Mouse (Mus musculus) hindbrain, embryonic 14.5 days (tissue): ENCODE data around the gene Hdac6. TPM values are rescaled to one million over a fixed set of nuclear protein-coding genes. Genes with fewer than 3 reads are reported as not detected.
"Not testable (repeated sequence)": the region's sequence is repeated elsewhere in the genome, so short reads cannot be mapped to it uniquely, and the experiment has no call there.

Experiments
- ATAC-seq: fragments of 200-750 bp; cut with Nextera tagmentation; 2 replicates; pipeline ENCODE4 v1.8.0; 2017; ENCODE audit warnings: moderate number of reproducible peaks, mild to moderate bottlenecking, moderate TSS enrichment, moderate library complexity; ENCODE audit not compliant: low FRiP score
- DNase-seq: peaks from one replicate; pipeline ENCODE4 v3.0.0-alpha.2; 2015; ENCODE audit warnings: low spot score
- H3K27ac ChIP-seq: fragments of 300-500 bp; sonication (generic); 2 replicates; pipeline ENCODE4 v1.5.1; 2014; ENCODE audit warnings: mild to moderate bottlenecking, moderate library complexity
- H3K27me3 ChIP-seq: fragments of 300-500 bp; sonication (generic); 2 replicates; pipeline ENCODE4 v1.6.1; 2014; ENCODE audit warnings: mild to moderate bottlenecking, low read length, mixed read lengths; ENCODE audit not compliant: control insufficient read depth, insufficient read depth
- H3K36me3 ChIP-seq: fragments of 300-500 bp; sonication (generic); replicated peaks from 2 replicates; pipeline ENCODE4 v1.6.1; 2014; ENCODE audit not compliant: control insufficient read depth, insufficient read depth
- H3K4me1 ChIP-seq: fragments of 300-500 bp; sonication (generic); replicated peaks from 2 replicates; pipeline ENCODE4 v1.6.1; 2014; ENCODE audit warnings: antibody characterized with exemption, low read length, mixed read lengths; ENCODE audit not compliant: control insufficient read depth, insufficient read depth
- H3K4me2 ChIP-seq: fragments of 300-500 bp; sonication (generic); replicated peaks from 2 replicates; pipeline ENCODE4 v1.6.1; 2014; ENCODE audit warnings: mild to moderate bottlenecking, moderate library complexity
- H3K4me3 ChIP-seq: fragments of 300-500 bp; sonication (generic); replicated peaks from 2 replicates; pipeline ENCODE4 v1.5.1; 2014; ENCODE audit warnings: mild to moderate bottlenecking, low read length
- H3K9ac ChIP-seq: fragments of 300-500 bp; sonication (generic); 2 replicates; pipeline ENCODE4 v1.6.1; 2014
- H3K9me3 ChIP-seq: fragments of 300-500 bp; sonication (generic); 2 replicates; pipeline ENCODE4 v1.6.1; 2016; ENCODE audit warnings: low read length; ENCODE audit not compliant: control insufficient read depth
- WGBS: fragments of 180-500 bp; shearing (Covaris S2); extraction: QIAGEN DNeasy Blood & Tissue Kit; methylation state at CpG from one replicate; pipeline ENCODE4 v1.1.7; 2014; 5-methylcytosine and 5-hydroxymethylcytosine counted together
- polyA plus RNA-seq: library from polyadenylated mRNA; unstranded; fragments of >200 nt; fragmentation: Nextera tagmentation; extraction: Ambion mirVana; gene quantifications from 2 replicates; pipeline ENCODE4 v1.2.1, GENCODE M21; 2014

Hdac6 gene
- polyA plus RNA-seq, 1 experiment from 2014 or later = 59.7 TPM

DNA sequence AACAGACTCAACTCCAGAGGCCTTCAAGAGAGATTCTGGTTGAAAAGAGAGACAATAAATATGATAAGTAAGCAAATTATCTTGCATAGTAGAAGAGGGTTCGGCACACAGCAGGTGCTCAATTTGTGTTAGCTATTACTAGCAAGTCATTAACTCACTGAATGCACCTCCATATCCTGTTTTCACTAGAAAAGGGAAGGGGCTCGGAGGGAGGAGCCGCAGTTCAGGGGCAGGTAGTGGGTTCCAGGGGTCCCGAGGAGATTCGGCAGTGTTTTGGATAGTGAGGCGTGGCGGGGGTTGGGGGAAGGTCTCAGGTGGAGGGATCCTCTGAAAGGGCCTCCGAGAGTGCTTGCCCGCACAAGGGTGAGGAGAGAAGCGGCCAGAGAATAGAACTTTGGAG lies 20.6 kb downstream of the Hdac6 start:
- Histone ChIP-seq H3K27ac (no peak overlapping the region), H3K27me3 (0 out of 2 replicates have a peak, but pooled peaks cover 13% of the 10 kb centered on the region), H3K4me2 (no peak overlapping the region), H3K9me3 (no peaks in the 10 kb centered on the region), H3K9ac (no peak overlapping the region), H3K4me1 (0 out of 2 replicates have a peak, but pooled peaks cover 12% of the 10 kb centered on the region), H3K4me3 (no peak overlapping the region), H3K36me3 (peaks cover 29% of the 10 kb centered on the region)
- DNase-seq (no peak), ATAC-seq (no peak)
- WGBS = 25% methylated on average over 10 of the region's 10 CpGs

DNA sequence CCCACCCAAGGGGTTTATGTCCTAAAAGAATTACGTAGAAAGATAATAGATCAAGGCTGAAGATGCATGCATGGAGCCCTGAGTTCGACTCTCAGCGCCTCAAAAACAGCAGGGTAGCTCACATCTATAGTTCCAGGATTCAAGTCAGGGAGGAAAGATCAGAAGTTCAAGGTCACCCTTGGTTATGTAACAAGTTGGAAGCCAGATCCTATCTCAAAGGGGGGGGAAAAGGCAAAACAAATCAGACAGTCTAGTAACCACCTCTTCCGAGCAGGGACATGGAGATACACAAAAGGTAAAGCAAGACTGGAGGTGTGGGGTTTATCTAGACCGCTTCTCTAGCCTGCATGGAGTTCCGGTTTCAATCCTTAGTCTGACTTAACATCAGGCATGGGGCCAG lies 21.4 kb downstream of the Hdac6 start:
- 83% methylated on average over 6 of the region's 6 CpGs for WGBS
- H3K9ac ChIP-seq = no peak overlapping the region
- no peak overlapping the region for H3K27ac ChIP-seq
- no peaks in the 10 kb centered on the region for H3K9me3 ChIP-seq
- 0 out of 2 replicates have a peak, but pooled peaks cover 12% of the 10 kb centered on the region for H3K4me1 ChIP-seq
- ATAC-seq = no peak
- peaks cover 20% of the 10 kb centered on the region for H3K36me3 ChIP-seq
- H3K4me3 ChIP-seq = no peak overlapping the region
- 0 out of 2 replicates have a peak, but pooled peaks cover 13% of the 10 kb centered on the region for H3K27me3 ChIP-seq
- DNase-seq = no peak
- no peak overlapping the region for H3K4me2 ChIP-seq

DNA sequence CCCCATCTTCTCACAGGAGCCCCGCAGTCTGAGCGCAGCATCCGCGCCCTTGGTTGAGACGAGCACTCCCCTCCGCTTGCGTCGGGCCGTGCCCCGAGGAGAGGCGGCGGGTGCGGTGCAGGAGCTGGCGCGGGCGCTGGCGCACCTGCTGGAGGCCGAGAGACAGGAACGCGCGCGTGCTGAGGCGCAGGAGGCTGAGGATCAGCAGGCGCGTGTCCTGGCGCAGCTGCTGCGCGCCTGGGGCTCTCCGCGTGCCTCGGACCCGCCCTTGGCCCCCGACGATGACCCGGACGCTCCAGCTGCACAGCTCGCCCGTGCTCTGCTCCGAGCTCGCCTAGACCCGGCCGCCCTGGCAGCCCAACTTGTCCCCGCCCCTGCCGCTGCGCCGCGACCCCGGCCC lies 25.7 kb downstream of the Hdac6 start:
- H3K9me3 ChIP-seq = no peaks in the 10 kb centered on the region
- H3K4me2 ChIP-seq = peak overlapping the region; percentile 68
- 0 out of 2 replicates have a peak, but pooled peaks cover 18% of the 10 kb centered on the region for H3K4me1 ChIP-seq
- peak overlapping the region; percentile 43; the same call in 1 of the 2 replicates for H3K27ac ChIP-seq
- H3K9ac ChIP-seq = peak overlapping the region; percentile 76
- 16% methylated on average over 35 of the region's 48 CpGs for WGBS
- H3K27me3 ChIP-seq = 0 out of 2 replicates have a peak, but pooled peaks cover 11% of the 10 kb centered on the region
- ATAC-seq (no peak), DNase-seq (no peak)
- peaks cover 19% of the 10 kb centered on the region for H3K36me3 ChIP-seq
- peak overlapping the region; percentile 51 for H3K4me3 ChIP-seq

DNA sequence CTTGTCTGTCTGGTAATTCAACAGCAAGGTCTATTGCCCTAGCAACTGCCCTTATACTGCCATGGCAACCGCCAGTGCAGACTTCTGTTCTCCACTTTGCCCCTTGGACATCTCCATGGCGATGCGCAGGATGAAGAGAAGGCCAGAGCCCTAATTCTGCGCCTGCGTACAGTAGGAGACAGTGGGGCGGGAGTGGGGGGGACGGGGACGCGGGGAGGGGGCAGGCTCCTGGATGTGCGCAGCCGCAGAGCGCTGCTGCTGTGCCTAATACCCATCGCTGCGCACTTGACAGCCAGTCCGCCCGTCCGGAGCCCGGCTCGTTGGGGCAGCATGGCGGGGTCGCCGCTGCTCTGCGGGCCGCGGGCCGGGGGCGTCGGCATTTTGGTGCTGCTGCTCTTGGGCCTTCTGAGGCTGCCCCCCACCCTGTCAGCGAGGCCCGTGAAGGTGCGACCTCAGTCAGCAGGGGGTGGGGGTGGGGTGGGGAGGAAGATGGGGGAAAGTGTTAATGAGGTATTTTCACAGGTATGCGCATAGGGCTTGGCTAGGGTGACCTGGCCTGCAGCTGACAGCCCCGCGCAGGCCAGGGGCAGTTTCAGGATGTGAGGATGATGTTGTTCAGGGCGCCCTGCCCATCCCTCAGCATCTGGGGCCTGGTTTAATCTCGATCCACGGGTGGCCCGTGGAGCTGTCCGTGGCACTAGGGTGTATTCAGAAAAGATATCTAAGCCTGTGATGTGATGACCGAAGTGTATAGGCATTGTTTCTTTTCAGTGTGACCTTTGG lies 27.9 kb downstream of the Hdac6 start, which contains the start of gene Pcsk1n:
TSS of gene Pcsk1n (plus strand) at position 222 of the 783 bp plus-strand sequence.
- no peaks in the 10 kb centered on the region for H3K9me3 ChIP-seq
- peaks cover 18% of the 10 kb centered on the region for H3K36me3 ChIP-seq
- no peaks in the 10 kb centered on the region for H3K27me3 ChIP-seq
- DNase-seq (peak; percentile 72), ATAC-seq (peak; percentile 91)
- 22% methylated on average over 34 of the region's 40 CpGs for WGBS
- peak within 1 kb of the TSS; percentile 51 for H3K4me3 ChIP-seq
- H3K9ac ChIP-seq = peak within 1 kb of the TSS; percentile 76
- peak within 1 kb of the TSS; percentile 68 for H3K4me2 ChIP-seq
- H3K27ac ChIP-seq = peak within 1 kb of the TSS; percentile 80
- 0 out of 2 replicates have a peak, but pooled peaks cover 18% of the 10 kb centered on the region for H3K4me1 ChIP-seq

DNA sequence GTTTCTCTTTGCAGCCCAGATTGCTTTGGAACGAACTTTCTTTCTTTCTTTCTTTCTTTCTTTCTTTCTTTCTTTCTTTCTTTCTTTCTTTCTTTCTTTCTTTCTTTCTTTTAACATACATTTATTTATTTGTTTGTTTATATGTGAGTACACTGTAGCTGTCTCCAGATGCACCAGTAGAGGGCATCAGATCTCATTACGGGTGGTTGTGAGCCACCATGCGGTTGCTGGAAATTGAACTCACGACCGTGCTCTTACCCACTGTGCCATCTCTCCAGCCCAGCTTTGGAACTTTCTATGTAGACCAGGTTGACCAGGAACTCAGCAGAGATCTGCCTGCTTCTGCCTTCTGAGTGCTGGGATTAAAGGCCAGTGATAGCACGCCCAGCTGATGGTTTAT lies 29.7 kb downstream of the Hdac6 start:
- H3K4me1 ChIP-seq = 0 out of 2 replicates have a peak, but pooled peaks cover 12% of the 10 kb centered on the region
- WGBS = 77% methylated on average over 6 of the region's 6 CpGs
- not testable (repeated sequence) for ATAC-seq

DNA sequence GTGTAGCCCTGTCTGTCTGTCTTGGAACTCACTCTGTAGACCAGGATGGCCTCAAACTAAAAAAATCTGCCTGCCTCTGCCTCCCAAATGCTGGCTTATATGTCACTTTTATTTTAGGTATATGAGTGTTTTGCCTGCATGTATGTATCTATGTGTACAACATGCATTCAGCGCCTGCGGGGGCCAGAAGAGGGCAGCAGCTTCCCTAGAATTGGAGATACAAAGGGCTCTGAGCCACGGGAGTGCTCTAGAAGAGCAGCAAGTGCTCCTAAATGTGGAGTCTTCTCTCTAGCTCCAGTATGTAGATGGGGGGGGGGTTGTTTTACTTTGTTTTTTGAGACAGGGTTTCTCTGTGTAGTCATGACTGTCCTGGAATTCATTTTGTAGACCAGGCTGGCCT lies 32.0 kb downstream of the Hdac6 start:
- not testable (repeated sequence) for H3K27ac ChIP-seq, ATAC-seq, H3K36me3 ChIP-seq, H3K4me2 ChIP-seq, H3K27me3 ChIP-seq, H3K4me3 ChIP-seq, H3K4me1 ChIP-seq, H3K9ac ChIP-seq, DNase-seq, H3K9me3 ChIP-seq
- 19% methylated on average over 3 of the region's 3 CpGs for WGBS

More for the DNA sequence above, 29.7 kb downstream of the Hdac6 start:
- H3K27me3 ChIP-seq, H3K9ac ChIP-seq, DNase-seq, H3K36me3 ChIP-seq, H3K4me3 ChIP-seq, H3K4me2 ChIP-seq, H3K9me3 ChIP-seq, H3K27ac ChIP-seq: not testable (repeated sequence)

DNA sequence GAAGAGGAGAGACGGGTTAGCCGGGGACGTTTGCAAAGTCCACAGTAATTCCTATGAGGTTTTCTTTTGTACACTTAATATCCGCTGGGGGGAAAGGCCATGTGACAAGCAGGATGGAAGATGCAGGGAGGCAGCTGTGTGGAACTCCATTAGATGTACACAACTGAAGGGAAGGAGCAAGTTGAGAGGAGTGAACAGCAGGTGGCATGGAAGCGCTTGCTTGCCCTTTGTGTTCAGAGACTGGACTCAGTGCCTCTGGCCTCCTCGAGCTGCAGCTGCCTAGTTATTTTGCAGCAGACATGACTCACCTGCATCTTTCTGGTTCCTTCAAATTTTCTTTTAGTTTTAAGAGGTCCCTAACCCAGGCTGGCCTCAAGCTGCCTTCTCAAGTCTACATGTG lies 37.2 kb downstream of the Hdac6 start:
- Histone ChIP-seq H3K4me1 (no peaks in the 10 kb centered on the region), H3K4me2 (no peak overlapping the region), H3K9ac (no peak overlapping the region), H3K27ac (no peak overlapping the region), H3K9me3 (no peaks in the 10 kb centered on the region; the same call in 1 of the 2 replicates), H3K36me3 (peaks cover 4% of the 10 kb centered on the region), H3K4me3 (no peak overlapping the region), H3K27me3 (no peaks in the 10 kb centered on the region)
- DNase-seq (no peak), ATAC-seq (no peak)
- WGBS = 50% methylated on average over 6 of the region's 6 CpGs

DNA sequence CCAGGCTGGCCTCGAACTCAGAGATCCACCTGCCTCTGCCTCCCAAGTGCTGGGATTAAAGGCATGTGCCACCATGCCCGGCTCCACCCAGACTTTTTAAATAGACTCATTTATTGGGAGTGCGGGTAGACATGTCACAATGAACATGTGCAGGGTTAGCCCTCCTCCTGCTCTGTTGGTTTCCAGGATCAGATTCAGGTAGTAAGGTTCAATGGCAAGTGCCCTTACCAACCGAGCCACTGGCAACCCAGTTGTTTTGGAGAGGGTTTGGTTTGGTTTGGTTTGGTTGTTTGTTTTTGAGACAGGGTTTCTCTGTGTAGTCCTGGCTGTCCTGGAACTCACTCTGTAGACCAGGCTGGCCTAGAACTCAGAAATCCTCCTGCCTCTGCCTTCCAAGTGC lies 38.4 kb downstream of the Hdac6 start, which contains the start of gene Gm10490:
TSS of gene Gm10490 (plus strand) at position 301 of the 400 bp plus-strand sequence.
- not testable (repeated sequence) for H3K4me3 ChIP-seq, H3K4me1 ChIP-seq, DNase-seq, H3K27ac ChIP-seq, ATAC-seq, H3K27me3 ChIP-seq, H3K9me3 ChIP-seq, H3K9ac ChIP-seq, H3K36me3 ChIP-seq, H3K4me2 ChIP-seq
- 93% methylated on average over 4 of the region's 4 CpGs for WGBS

DNA sequence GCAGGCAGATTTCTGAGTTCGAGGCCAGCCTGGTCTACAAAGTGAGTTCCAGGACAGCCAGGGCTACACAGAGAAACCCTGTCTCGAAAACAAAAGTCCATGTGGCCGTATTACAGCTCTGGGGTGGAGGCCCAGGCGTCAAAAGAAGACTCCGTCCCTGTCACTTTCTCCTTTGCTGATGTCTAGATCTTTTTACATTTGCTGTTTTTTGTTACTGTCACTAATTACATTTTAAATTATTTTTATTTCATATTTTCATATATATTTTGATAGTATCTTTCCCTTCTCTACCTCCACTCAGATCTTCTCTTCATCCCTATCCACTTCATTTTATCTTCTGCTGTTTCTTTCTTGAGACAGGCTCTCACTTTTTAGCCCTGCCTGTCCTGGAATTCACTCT lies 40.0 kb downstream of the Hdac6 start, which contains the start of gene Gm10491:
TSS of gene Gm10491 (minus strand) at position 101 of the 400 bp plus-strand sequence.
- no peak within 1 kb of the TSS for H3K4me3 ChIP-seq
- no peak within 1 kb of the TSS for H3K4me2 ChIP-seq
- DNase-seq (no peak), ATAC-seq (no peak)
- H3K36me3 ChIP-seq = peaks cover 4% of the 10 kb centered on the region
- H3K4me1 ChIP-seq = no peaks in the 10 kb centered on the region
- no peak within 1 kb of the TSS for H3K9ac ChIP-seq
- H3K27ac ChIP-seq = no peak within 1 kb of the TSS
- 85% methylated on average over 5 of the region's 5 CpGs for WGBS
- no peaks in the 10 kb centered on the region for H3K27me3 ChIP-seq
- no peaks in the 10 kb centered on the region; the same call in 1 of the 2 replicates for H3K9me3 ChIP-seq
